Mouse (Mus musculus) neural tube, embryonic 13.5 days (tissue): Measurements from ENCODE around the gene Shroom3. TPM values are rescaled to one million over a fixed set of nuclear protein-coding genes. Genes with fewer than 3 reads are reported as not detected.

Experiments
- ATAC-seq: fragments of 200-750 bp; cut with Nextera tagmentation; 2 replicates; pipeline ENCODE4 v1.8.0; 2017; ENCODE audit warnings: low read depth, mild to moderate bottlenecking, moderate TSS enrichment, moderate library complexity
- H3K27ac ChIP-seq: fragments of 300-500 bp; sonication (generic); replicated peaks from 2 replicates; pipeline ENCODE4 v1.5.1; 2015; ENCODE audit warnings: moderate library complexity, mild to moderate bottlenecking, inconsistent platforms
- H3K27me3 ChIP-seq: fragments of 300-500 bp; sonication (generic); 2 replicates; pipeline ENCODE4 v1.6.1; 2015; ENCODE audit warnings: mild to moderate bottlenecking, inconsistent platforms
- H3K36me3 ChIP-seq: fragments of 300-500 bp; sonication (generic); 2 replicates; pipeline ENCODE4 v1.6.1; 2015; ENCODE audit warnings: mild to moderate bottlenecking, inconsistent platforms
- H3K4me1 ChIP-seq: fragments of 300-500 bp; sonication (generic); replicated peaks from 2 replicates; pipeline ENCODE4 v1.6.1; 2015; ENCODE audit warnings: inconsistent platforms
- H3K4me2 ChIP-seq: fragments of 300-500 bp; sonication (generic); 2 replicates; pipeline ENCODE4 v1.6.1; 2015; ENCODE audit warnings: inconsistent platforms, mild to moderate bottlenecking, moderate library complexity
- H3K4me3 ChIP-seq: fragments of 300-500 bp; sonication (generic); 2 replicates; pipeline ENCODE4 v1.5.1; 2015; ENCODE audit warnings: mild to moderate bottlenecking, inconsistent platforms
- H3K9ac ChIP-seq: fragments of 300-500 bp; sonication (generic); 2 replicates; pipeline ENCODE4 v1.6.1; 2015; ENCODE audit warnings: moderate library complexity, mild to moderate bottlenecking, inconsistent platforms
- H3K9me3 ChIP-seq: fragments of 300-500 bp; sonication (generic); 2 replicates; pipeline ENCODE4 v1.6.1; 2016; ENCODE audit warnings: inconsistent platforms
- WGBS: fragments of 180-500 bp; shearing (Covaris S2); methylation state at CpG from one replicate; pipeline ENCODE4 v1.1.7; 2015; 5-methylcytosine and 5-hydroxymethylcytosine counted together
- polyA plus RNA-seq: library from polyadenylated mRNA; unstranded; fragments of >200 nt; fragmentation: Nextera tagmentation; extraction: Ambion mirVana; gene quantifications from 2 replicates; pipeline ENCODE4 v1.2.1, GENCODE M21; 2015

Gene Shroom3
- polyA plus RNA-seq, 1 experiment from 2014 or later: 1.7 TPM

- Histone ChIP-seq H3K36me3 (no peaks in the 10 kb centered on the region), H3K27ac (no peak overlapping the region), H3K27me3 (no peaks in the 10 kb centered on the region), H3K4me1 (peaks cover 3% of the 10 kb centered on the region; the same call in 1 of the 2 replicates), H3K4me3 (no peak overlapping the region), H3K4me2 (no peak overlapping the region), H3K9ac (no peak overlapping the region), H3K9me3 (no peaks in the 10 kb centered on the region)
- WGBS: 89% methylated on average over 5 of the region's 5 CpGs
- ATAC-seq: no peak
These were observed 79.2 kb downstream of the Shroom3 start for GRCm38 (mm10) chr5:92762425-92762824.

DNA sequence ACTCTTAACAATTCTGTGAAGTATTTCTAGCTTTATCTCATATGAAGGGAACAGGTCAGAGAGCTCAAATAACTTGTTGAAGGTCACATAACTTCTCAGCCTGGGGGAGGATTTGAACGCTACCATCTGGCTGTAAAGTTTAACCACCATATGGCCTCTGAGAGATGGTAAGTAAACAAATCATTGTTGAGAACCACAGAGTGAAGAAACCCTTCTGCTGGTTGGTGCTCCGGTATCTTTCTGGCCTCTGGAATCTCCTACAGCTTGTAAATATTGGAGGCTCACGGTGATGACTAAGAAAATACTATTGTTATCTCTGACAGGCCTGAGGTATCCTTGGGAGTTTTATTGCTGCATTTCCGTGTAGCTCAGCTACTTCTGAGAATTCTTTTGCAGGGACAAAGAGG lies 80.3 kb downstream of the Shroom3 start:
- H3K9me3 ChIP-seq: no peaks in the 10 kb centered on the region
- WGBS: 14% methylated on average over 4 of the region's 4 CpGs
- H3K9ac ChIP-seq: no peak overlapping the region
- H3K4me1 ChIP-seq: peaks cover 9% of the 10 kb centered on the region; the same call in 1 of the 2 replicates
- H3K4me2 ChIP-seq: no peak overlapping the region
- H3K4me3 ChIP-seq: no peak overlapping the region
- H3K27ac ChIP-seq: no peak overlapping the region
- no peaks in the 10 kb centered on the region for H3K27me3 ChIP-seq
- no peaks in the 10 kb centered on the region for H3K36me3 ChIP-seq
- no peak for ATAC-seq

- Histone ChIP-seq H3K27ac (no peak overlapping the region), H3K9me3 (no peaks in the 10 kb centered on the region), H3K4me2 (no peak overlapping the region), H3K9ac (no peak overlapping the region), H3K27me3 (no peaks in the 10 kb centered on the region), H3K4me1 (peaks cover 9% of the 10 kb centered on the region; the same call in 1 of the 2 replicates), H3K36me3 (no peaks in the 10 kb centered on the region), H3K4me3 (no peak overlapping the region)
- no peak for ATAC-seq
- WGBS: 65% methylated on average over 4 of the region's 4 CpGs
These were observed 83.1 kb downstream of the Shroom3 start for GRCm38 (mm10) chr5:92766301-92766700.

DNA sequence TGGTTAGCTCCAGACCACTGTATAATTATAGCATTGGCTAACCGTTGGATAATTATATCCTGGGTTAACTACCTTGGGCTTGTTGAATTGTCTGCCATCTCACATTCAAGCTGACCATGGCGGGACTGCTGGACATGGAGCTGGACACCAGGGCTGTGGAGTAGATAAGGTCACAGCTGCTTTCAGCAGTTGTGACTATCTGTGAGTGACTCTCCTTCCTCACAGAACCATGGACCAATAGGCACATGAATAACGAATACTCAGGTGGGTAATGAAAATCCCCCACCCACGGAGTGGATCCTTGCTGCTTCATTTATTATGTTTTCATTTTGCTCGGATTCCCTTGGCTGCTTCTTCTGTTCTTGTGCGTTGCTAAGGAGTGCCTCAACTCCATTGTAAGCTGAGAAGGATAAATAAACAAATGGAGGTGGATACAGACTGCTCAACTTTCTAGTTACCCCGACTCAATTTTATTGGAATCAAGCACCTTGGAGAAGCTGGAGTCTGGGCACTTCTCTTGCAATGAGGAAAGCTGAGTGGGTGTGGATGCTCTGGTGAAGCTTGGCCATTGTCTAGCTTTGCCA lies 84.1 kb downstream of the Shroom3 start:
- ATAC-seq: no peak
- no peaks in the 10 kb centered on the region for H3K36me3 ChIP-seq

DNA sequence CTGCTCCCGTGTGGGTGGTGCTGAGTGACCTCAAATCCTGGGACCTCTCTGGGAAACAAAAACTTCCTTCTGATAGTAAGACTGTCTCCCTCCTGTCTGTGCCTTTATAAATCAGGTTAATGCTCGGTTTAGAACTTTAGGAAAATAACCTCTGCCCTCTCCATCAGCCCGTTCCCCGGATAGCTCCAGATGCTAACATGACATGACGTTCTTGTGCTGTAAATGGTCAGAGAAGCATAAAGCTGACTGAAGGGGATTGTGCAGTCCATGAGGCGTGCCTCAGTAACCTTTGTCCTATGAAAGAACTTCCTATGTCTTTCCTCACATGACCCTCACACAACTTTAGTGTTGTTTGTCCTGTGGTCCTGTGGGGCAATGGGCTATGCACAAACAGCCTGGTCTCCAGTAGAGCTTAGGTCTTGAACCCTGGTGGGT lies 84.6 kb downstream of the Shroom3 start:
- 60% methylated on average over 6 of the region's 6 CpGs for WGBS
- Histone ChIP-seq H3K4me1 (peaks cover 9% of the 10 kb centered on the region; the same call in 1 of the 2 replicates), H3K4me3 (no peak overlapping the region), H3K27me3 (no peaks in the 10 kb centered on the region), H3K4me2 (no peak overlapping the region), H3K9me3 (no peaks in the 10 kb centered on the region), H3K27ac (no peak overlapping the region), H3K9ac (no peak overlapping the region), H3K36me3 (no peaks in the 10 kb centered on the region)
- no peak for ATAC-seq

More for the DNA sequence above, 84.1 kb downstream of the Shroom3 start:
- Histone ChIP-seq H3K27ac (no peak overlapping the region), H3K4me2 (no peak overlapping the region), H3K9ac (no peak overlapping the region), H3K4me1 (peaks cover 9% of the 10 kb centered on the region; the same call in 1 of the 2 replicates), H3K27me3 (no peaks in the 10 kb centered on the region), H3K9me3 (no peaks in the 10 kb centered on the region), H3K4me3 (no peak overlapping the region)
- 62% methylated on average over 7 of the region's 7 CpGs for WGBS

DNA sequence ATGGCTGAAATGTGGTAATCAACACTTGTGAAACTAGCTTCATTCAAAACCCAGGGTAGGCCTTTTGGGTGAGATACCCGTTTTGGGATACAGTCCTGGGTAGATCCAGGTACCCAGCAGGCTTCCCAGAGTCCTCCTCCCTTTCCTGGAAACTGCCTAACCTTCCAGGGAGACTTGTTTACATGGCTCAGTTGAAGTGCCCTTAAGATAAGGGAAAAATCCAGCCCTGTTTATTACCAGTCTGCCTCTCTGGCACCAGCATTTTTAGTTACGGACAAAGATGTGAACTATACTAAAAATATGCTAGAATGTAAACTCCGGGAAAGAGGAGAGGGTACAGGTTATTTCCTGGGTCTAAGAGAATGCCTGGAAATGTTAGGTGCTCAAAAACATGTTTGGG lies 90.6 kb downstream of the Shroom3 start:
- Histone ChIP-seq H3K36me3 (no peaks in the 10 kb centered on the region), H3K4me2 (no peak overlapping the region), H3K4me1 (no peaks in the 10 kb centered on the region), H3K27me3 (no peaks in the 10 kb centered on the region), H3K9ac (no peak overlapping the region), H3K27ac (no peak overlapping the region), H3K4me3 (no peak overlapping the region), H3K9me3 (no peaks in the 10 kb centered on the region)
- no peak for ATAC-seq
- 77% methylated on average over 3 of the region's 3 CpGs for WGBS

GRCm38 (mm10) chr5:92774419-92774818 lies 91.2 kb downstream of the Shroom3 start:
- Histone ChIP-seq H3K4me3 (no peak overlapping the region), H3K9ac (no peak overlapping the region), H3K27ac (no peak overlapping the region), H3K4me2 (no peak overlapping the region), H3K27me3 (no peaks in the 10 kb centered on the region), H3K9me3 (no peaks in the 10 kb centered on the region), H3K4me1 (no peaks in the 10 kb centered on the region), H3K36me3 (no peaks in the 10 kb centered on the region)
- WGBS: 77% methylated on average over 2 of the region's 2 CpGs
- no peak for ATAC-seq

- H3K9me3 ChIP-seq: no peaks in the 10 kb centered on the region
- no peak overlapping the region for H3K4me3 ChIP-seq
- WGBS: 93% methylated on average over 3 of the region's 3 CpGs
- no peak overlapping the region for H3K27ac ChIP-seq
- H3K4me1 ChIP-seq: no peaks in the 10 kb centered on the region
- no peak overlapping the region for H3K4me2 ChIP-seq
- no peak for ATAC-seq
- no peak overlapping the region for H3K9ac ChIP-seq
- no peaks in the 10 kb centered on the region for H3K36me3 ChIP-seq
- no peaks in the 10 kb centered on the region for H3K27me3 ChIP-seq
These were observed 91.7 kb downstream of the Shroom3 start for GRCm38 (mm10) chr5:92774893-92775292.

- H3K4me3 ChIP-seq: no peak overlapping the region
- H3K4me2 ChIP-seq: no peak overlapping the region
- H3K9me3 ChIP-seq: peaks cover 4% of the 10 kb centered on the region; the same call in 1 of the 2 replicates
- 73% methylated on average over 8 of the region's 8 CpGs for WGBS
- ATAC-seq: no peak
- no peak overlapping the region for H3K9ac ChIP-seq
- no peak overlapping the region for H3K27ac ChIP-seq
- no peaks in the 10 kb centered on the region for H3K36me3 ChIP-seq
- no peaks in the 10 kb centered on the region for H3K27me3 ChIP-seq
- H3K4me1 ChIP-seq: no peaks in the 10 kb centered on the region
These were observed 95.2 kb downstream of the Shroom3 start for GRCm38 (mm10) chr5:92778395-92778794.

GRCm38 (mm10) chr5:92781082-92781481 lies 97.8 kb downstream of the Shroom3 start:
- ATAC-seq: no peak
- H3K4me3 ChIP-seq: no peak overlapping the region
- peaks cover 4% of the 10 kb centered on the region; the same call in 1 of the 2 replicates for H3K9me3 ChIP-seq
- H3K4me2 ChIP-seq: no peak overlapping the region
- H3K36me3 ChIP-seq: no peaks in the 10 kb centered on the region
- no peaks in the 10 kb centered on the region for H3K27me3 ChIP-seq
- no peak overlapping the region for H3K9ac ChIP-seq
- no peaks in the 10 kb centered on the region for H3K4me1 ChIP-seq
- no peak overlapping the region for H3K27ac ChIP-seq

- H3K4me1 ChIP-seq: 0 out of 2 replicates have a peak, but pooled peaks cover 4% of the 10 kb centered on the region
- peaks cover 4% of the 10 kb centered on the region; the same call in 1 of the 2 replicates for H3K9me3 ChIP-seq
- H3K27me3 ChIP-seq: no peaks in the 10 kb centered on the region
- no peaks in the 10 kb centered on the region for H3K36me3 ChIP-seq
- ATAC-seq: no peak
- no peak overlapping the region for H3K9ac ChIP-seq
- no peak overlapping the region for H3K4me3 ChIP-seq
- 50% methylated on average over 6 of the region's 6 CpGs for WGBS
- no peak overlapping the region for H3K27ac ChIP-seq
- no peak overlapping the region for H3K4me2 ChIP-seq
These were observed 101.0 kb downstream of the Shroom3 start for GRCm38 (mm10) chr5:92784037-92784860.

GRCm38 (mm10) chr5:92785870-92786436 lies 102.7 kb downstream of the Shroom3 start:
- Histone ChIP-seq H3K27ac (no peak overlapping the region), H3K4me1 (0 out of 2 replicates have a peak, but pooled peaks cover 4% of the 10 kb centered on the region), H3K4me2 (no peak overlapping the region), H3K9ac (no peak overlapping the region), H3K4me3 (no peak overlapping the region), H3K36me3 (no peaks in the 10 kb centered on the region), H3K9me3 (peaks cover 3% of the 10 kb centered on the region; the same call in 1 of the 2 replicates), H3K27me3 (no peaks in the 10 kb centered on the region)
- no peak for ATAC-seq
- 86% methylated on average over 11 of the region's 11 CpGs for WGBS
